Mouse (Mus musculus) bone marrow, adult 2 months (tissue): ENCODE measurements around the gene Skil.

ENCODE experiments used
- CTCF ChIP-seq: fragments of 200-500 bp; IDR thresholded peaks from 2 replicates; pipeline ENCODE4 v1.5.1; 2011; ENCODE audit warnings: low read length, control low read depth; ENCODE audit not compliant: control insufficient read depth, insufficient read depth
- POLR2A ChIP-seq: fragments of 200-500 bp; IDR thresholded peaks from 2 replicates; pipeline ENCODE4 v1.6.1; 2011; ENCODE audit warnings: low read depth, mild to moderate bottlenecking, control low read depth, low read length, borderline replicate concordance; ENCODE audit not compliant: control insufficient read depth

- TF ChIP-seq CTCF, result no peak
- TF ChIP-seq POLR2A, result peak; percentile 28; the same call in 1 of the 2 replicates
These were observed at the start of gene Skil for GRCm38 (mm10) chr3:31094531-31095178.
